Mouse (Mus musculus) liver, adult 2 months (tissue): Measurements from ENCODE around the gene Apoa1.

ENCODE experiments used
- CTCF ChIP-seq: fragments of 200-500 bp; IDR thresholded peaks from 2 replicates; pipeline ENCODE4 v1.5.1; 2011; ENCODE audit warnings: low read depth, low read length, control low read depth
- POLR2A ChIP-seq: fragments of 200-500 bp; IDR thresholded peaks from 2 replicates; pipeline ENCODE4 v1.6.1; 2011; ENCODE audit warnings: low read length, control low read depth; ENCODE audit not compliant: insufficient read depth; ENCODE audit errors: extremely low read depth

DNA sequence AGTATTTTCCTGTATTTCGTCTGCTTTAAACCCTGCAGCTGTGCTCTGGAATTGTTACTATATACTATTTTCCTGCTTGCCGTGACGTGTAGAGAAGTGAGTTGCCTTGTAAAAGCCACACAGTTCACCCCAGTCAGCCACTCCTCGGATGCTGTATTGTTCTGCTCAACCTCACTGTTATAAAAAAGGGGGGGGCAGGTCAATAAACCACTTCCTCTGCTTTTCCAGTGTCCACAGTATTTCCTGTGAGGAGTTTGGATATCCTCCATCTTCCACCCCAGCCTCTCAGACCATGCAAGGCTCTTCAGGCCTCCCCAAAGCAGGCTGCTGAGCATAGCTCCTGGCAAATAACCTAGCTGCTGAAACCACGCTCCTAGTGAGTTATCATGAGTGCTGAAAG, 43.8 kb upstream of the Apoa1 start:
- TF ChIP-seq CTCF (no peak), POLR2A (no peak)
